Mouse (Mus musculus): Measurements from ENCODE around the gene Snta1.

Gene Snta1

GRCm38 (mm10) chr2:154407643-154408445, at the start of gene Snta1:
Snta1 (minus strand) TSS chr2:154408099.
- no peak; the same call in 1 of the 2 replicates for TF ChIP-seq GATA4 (IDR thresholded peaks at IDR 0.05; ENCODE audit: insufficient replicate concordance, low read length)

- TF ChIP-seq GATA4 (IDR thresholded peaks at IDR 0.05; ENCODE audit: insufficient replicate concordance, low read length), result no peak
These were observed 48.7 kb upstream of the Snta1 start for GRCm38 (mm10) chr2:154456621-154457020.

- no peak for TF ChIP-seq GATA4 (IDR thresholded peaks at IDR 0.05; ENCODE audit: insufficient replicate concordance, low read length)
These were observed 47.9 kb upstream of the Snta1 start for GRCm38 (mm10) chr2:154455776-154456175.

- no peak for TF ChIP-seq GATA4 (IDR thresholded peaks at IDR 0.05; ENCODE audit: insufficient replicate concordance, low read length)
These were observed 46.7 kb upstream of the Snta1 start for GRCm38 (mm10) chr2:154454605-154455004.

GRCm38 (mm10) chr2:154454099-154454498, 46.2 kb upstream of the Snta1 start:
- TF ChIP-seq GATA4 (IDR thresholded peaks at IDR 0.05; ENCODE audit: insufficient replicate concordance, low read length), result no peak

- no peak for TF ChIP-seq GATA4 (IDR thresholded peaks at IDR 0.05; ENCODE audit: insufficient replicate concordance, low read length)
These were observed 45.1 kb upstream of the Snta1 start for GRCm38 (mm10) chr2:154452951-154453350.

- no peak for TF ChIP-seq GATA4 (IDR thresholded peaks at IDR 0.05; ENCODE audit: insufficient replicate concordance, low read length)
These were observed 40.7 kb upstream of the Snta1 start for GRCm38 (mm10) chr2:154448633-154449032.

GRCm38 (mm10) chr2:154447821-154448220, 39.9 kb upstream of the Snta1 start:
- TF ChIP-seq GATA4 (IDR thresholded peaks at IDR 0.05; ENCODE audit: insufficient replicate concordance, low read length), result no peak

- TF ChIP-seq GATA4 (IDR thresholded peaks at IDR 0.05; ENCODE audit: insufficient replicate concordance, low read length), result no peak
These were observed 32.6 kb upstream of the Snta1 start for GRCm38 (mm10) chr2:154440453-154440852.

GRCm38 (mm10) chr2:154437191-154437527, 29.3 kb upstream of the Snta1 start:
- no peak for TF ChIP-seq GATA4 (IDR thresholded peaks at IDR 0.05; ENCODE audit: insufficient replicate concordance, low read length)

- no peak for TF ChIP-seq GATA4 (IDR thresholded peaks at IDR 0.05; ENCODE audit: insufficient replicate concordance, low read length)
These were observed 28.7 kb upstream of the Snta1 start, which contains the start of gene Cbfa2t2 for GRCm38 (mm10) chr2:154436458-154437190. Cbfa2t2 (plus strand) TSS chr2:154436481.

GRCm38 (mm10) chr2:154436076-154436457, 28.2 kb upstream of the Snta1 start:
- TF ChIP-seq GATA4 (IDR thresholded peaks at IDR 0.05; ENCODE audit: insufficient replicate concordance, low read length), result no peak

- no peak for TF ChIP-seq GATA4 (IDR thresholded peaks at IDR 0.05; ENCODE audit: insufficient replicate concordance, low read length)
These were observed 26.8 kb upstream of the Snta1 start for GRCm38 (mm10) chr2:154434690-154435089.

GRCm38 (mm10) chr2:154433391-154433790, 25.5 kb upstream of the Snta1 start:
- no peak for TF ChIP-seq GATA4 (IDR thresholded peaks at IDR 0.05; ENCODE audit: insufficient replicate concordance, low read length)

- TF ChIP-seq GATA4 (IDR thresholded peaks at IDR 0.05; ENCODE audit: insufficient replicate concordance, low read length), result no peak
These were observed 24.8 kb upstream of the Snta1 start for GRCm38 (mm10) chr2:154432696-154433095.

- no peak for TF ChIP-seq GATA4 (IDR thresholded peaks at IDR 0.05; ENCODE audit: insufficient replicate concordance, low read length)
These were observed 22.7 kb upstream of the Snta1 start for GRCm38 (mm10) chr2:154430566-154430965.
